Mouse (Mus musculus): ENCODE results near the gene Olfr566. TPM values are rescaled to one million over a fixed set of nuclear protein-coding genes. Genes with fewer than 3 reads are reported as not detected.

Gene Olfr566
- not detected for total RNA-seq (2021)
- long read RNA-seq, experiment 1: 0 reads
- long read RNA-seq, experiment 2: 0 reads

GRCm38 (mm10) chr7:102858665-102859064 is at the start of gene Olfr566:
Gene Olfr566 (minus strand): TSS chr7:102858765.
- DNase-seq: no peak

DNA sequence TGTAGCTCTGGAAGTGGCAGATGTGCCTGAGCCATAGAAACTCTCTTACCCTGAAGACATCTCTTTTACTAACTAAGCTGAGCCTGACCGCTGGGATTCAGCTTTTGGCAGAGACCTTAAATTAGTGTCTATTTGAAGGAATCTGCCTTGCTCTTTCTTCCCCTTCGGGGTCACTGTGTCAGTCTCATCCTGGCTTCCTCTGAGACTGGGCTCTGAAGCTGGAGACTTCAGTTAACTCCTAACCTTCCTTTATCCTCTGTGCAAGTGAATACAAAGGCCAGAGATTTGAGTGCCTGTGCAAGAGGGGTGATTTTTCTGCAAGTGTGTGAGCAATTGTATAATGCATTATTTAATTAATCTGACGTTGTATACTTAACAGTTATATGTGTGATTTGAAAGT is 32.2 kb upstream of the Olfr566 start, which contains the start of gene Olfr569:
Gene Olfr569, minus strand, starts transcription at position 101 of the 400 bp plus-strand sequence.
- no peak for DNase-seq

DNA sequence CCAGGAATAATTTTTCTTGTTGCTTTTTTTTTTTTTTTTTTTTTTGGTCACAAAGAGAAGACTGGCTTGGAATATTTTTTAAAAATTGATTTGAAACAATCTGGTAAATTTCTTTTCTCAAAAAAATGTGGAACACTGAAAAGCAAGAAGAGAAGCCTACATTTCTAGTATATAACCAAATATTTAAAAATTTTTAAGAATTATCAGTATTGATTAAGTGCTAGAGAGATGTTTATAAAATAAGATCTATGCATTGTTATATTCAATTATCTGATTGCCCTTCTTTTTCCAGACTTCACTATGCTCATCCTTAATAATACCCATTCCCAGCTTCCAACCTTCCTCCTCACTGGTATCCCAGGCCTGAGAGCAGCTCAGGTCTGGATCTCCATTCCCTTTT is 18.3 kb upstream of the Olfr566 start, which contains the start of gene Olfr568:
Gene Olfr568, plus strand, starts transcription at position 301 of the 400 bp plus-strand sequence.
- no peak for DNase-seq

DNA sequence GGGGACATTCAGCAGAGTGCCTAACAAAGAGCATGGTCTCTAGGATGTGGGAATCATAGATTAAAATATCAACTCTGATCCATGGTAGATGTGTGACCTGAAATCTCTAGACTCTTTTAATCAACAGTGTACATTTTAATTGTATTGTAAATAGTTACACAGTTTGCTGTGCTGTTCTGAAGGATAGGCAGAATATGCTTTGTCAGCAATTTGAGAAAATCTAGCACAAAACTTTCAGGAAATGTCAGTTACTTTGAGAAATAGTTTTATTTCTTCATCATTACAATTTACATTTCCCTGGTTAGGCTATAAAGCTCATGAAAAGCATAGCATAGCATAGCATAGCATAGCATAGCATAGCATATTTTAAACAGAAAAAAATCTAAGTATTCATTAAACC is 2.8 kb downstream of the Olfr566 start:
- no peak for DNase-seq

Other genes starting within 250 kb of the Olfr566 start
- gene Olfr553, start 240.5 kb downstream of the Olfr566 start, total RNA-seq (2021): not detected
- gene Olfr554, start 220.3 kb downstream of the Olfr566 start, total RNA-seq (2021): not detected
- not detected for gene Olfr555, start 199.9 kb downstream of the Olfr566 start, total RNA-seq (2021)
- gene Olfr556, start 193.9 kb downstream of the Olfr566 start, total RNA-seq (2021): not detected
- gene Trim68, start 171.4 kb downstream of the Olfr566 start, total RNA-seq (2021): 1 to 10 TPM; 6.7 to 8.5 TPM
- not detected for gene Olfr557, start 162.9 kb downstream of the Olfr566 start, total RNA-seq (2021)
- 1 to 10 TPM; 2.3 TPM for gene Olfr558, start 156.6 kb downstream of the Olfr566 start, total RNA-seq (2021)
- gene Olfr33, start 139.7 kb downstream of the Olfr566 start, total RNA-seq (2021): not detected
- not detected for gene Olfr559, start 131.3 kb downstream of the Olfr566 start, total RNA-seq (2021)
- gene Olfr560, start 99.4 kb downstream of the Olfr566 start, total RNA-seq (2021): not detected
- under 1 TPM; 0.49 to 0.60 TPM for gene Olfr78, start 99.3 kb downstream of the Olfr566 start, total RNA-seq (2021)
- gene Olfr561, start 87.5 kb downstream of the Olfr566 start, total RNA-seq (2021): not detected
- not detected for gene Olfr564, start 55.3 kb downstream of the Olfr566 start, total RNA-seq (2021)
- gene Olfr568, start 18.4 kb upstream of the Olfr566 start, total RNA-seq (2021): not detected
- not detected for gene Olfr569, start 32.1 kb upstream of the Olfr566 start, total RNA-seq (2021)
- gene Olfr570, start 35.8 kb upstream of the Olfr566 start, total RNA-seq (2021): not detected
- gene Olfr571, start 58.8 kb upstream of the Olfr566 start, total RNA-seq (2021): not detected
- not detected for gene Olfr572, start 65.6 kb upstream of the Olfr566 start, total RNA-seq (2021)
- gene Olfr573-ps1, start 83.8 kb upstream of the Olfr566 start, total RNA-seq (2021): not detected
- not detected for gene Olfr574, start 89.7 kb upstream of the Olfr566 start, total RNA-seq (2021)
- not detected for gene Olfr575, start 100.0 kb upstream of the Olfr566 start, total RNA-seq (2021)
- gene Olfr576, start 103.9 kb upstream of the Olfr566 start, total RNA-seq (2021): not detected
- gene Olfr577, start 117.2 kb upstream of the Olfr566 start, total RNA-seq (2021): not detected
- not detected for gene Olfr578, start 130.6 kb upstream of the Olfr566 start, total RNA-seq (2021)
- not detected for gene Olfr582, start 179.3 kb upstream of the Olfr566 start, total RNA-seq (2021)
- gene Olfr583, start 192.5 kb upstream of the Olfr566 start, total RNA-seq (2021): not detected
- not detected for gene Olfr584, start 223.1 kb upstream of the Olfr566 start, total RNA-seq (2021)
- not detected for gene Olfr585, start 239.0 kb upstream of the Olfr566 start, total RNA-seq (2021)